Mouse (Mus musculus): Measurements from ENCODE around the gene Gnat1.

Gene Gnat1

DNA sequence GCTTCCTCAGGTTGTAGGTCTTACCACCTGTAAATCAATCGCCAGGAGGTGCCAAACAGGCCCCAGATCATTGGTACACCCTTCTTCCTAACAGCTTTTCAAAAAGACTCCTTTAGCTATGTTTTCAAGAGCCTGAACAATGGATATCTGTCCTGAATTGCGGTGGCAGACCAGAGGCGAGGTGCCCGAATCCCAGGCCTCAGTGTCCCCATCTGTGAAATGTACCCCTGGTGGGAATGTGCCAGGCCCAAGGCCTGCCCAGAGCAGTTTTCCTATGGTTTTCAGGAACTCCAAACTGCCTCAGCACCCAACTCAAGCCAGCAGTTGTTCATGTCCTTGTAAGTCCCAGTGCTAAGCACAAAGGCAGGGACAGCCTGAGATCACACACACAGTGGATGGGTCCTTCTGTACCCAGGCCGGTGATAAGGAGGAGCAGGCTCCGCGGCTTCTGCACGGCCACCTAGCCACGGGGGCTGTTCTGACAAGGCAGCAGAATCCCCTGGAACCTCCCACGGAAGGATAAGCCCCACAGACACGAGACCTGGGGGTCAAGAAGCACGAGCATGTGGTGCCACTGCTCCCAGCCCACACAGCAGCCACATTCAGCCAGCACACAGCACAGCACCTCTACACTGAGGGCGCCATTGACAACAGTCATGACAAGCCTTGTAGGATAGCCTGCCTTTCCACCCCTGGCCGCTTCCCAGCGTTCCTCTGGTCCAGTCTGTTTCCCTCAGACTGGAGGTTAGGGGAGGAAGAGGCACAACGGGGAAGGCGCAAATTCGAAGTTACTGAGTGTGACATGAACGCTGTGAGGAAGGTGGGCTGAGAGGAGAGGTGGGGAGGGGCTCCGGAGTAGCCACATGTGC is 51.9 kb downstream of the Gnat1 start:
- no peak for DNase-seq (ENCODE audit: low read depth, low spot score)

DNA sequence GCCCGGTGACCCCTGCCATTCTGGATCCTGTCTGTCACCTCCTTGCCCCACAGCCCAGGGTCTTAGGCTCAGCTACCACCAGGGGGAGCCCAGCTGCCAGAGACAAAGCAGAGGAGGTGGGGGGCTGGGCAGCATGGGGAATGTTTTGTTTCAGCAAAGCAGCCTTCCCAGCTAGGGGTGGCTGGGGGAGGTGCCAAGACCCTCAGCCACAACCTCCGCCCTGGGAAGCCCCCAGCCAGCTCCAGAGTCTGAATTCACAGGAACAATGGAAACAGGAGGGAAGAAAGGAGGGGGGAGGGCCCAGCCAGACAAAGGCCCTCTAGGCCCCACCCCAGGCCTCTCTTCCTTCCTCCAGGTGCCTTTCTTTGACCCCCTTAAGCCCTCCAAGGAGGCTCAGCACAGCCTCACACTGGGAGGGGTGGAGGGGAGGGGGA is 52.7 kb downstream of the Gnat1 start:
- DNase-seq (ENCODE audit: low read depth, low spot score): no peak

DNA sequence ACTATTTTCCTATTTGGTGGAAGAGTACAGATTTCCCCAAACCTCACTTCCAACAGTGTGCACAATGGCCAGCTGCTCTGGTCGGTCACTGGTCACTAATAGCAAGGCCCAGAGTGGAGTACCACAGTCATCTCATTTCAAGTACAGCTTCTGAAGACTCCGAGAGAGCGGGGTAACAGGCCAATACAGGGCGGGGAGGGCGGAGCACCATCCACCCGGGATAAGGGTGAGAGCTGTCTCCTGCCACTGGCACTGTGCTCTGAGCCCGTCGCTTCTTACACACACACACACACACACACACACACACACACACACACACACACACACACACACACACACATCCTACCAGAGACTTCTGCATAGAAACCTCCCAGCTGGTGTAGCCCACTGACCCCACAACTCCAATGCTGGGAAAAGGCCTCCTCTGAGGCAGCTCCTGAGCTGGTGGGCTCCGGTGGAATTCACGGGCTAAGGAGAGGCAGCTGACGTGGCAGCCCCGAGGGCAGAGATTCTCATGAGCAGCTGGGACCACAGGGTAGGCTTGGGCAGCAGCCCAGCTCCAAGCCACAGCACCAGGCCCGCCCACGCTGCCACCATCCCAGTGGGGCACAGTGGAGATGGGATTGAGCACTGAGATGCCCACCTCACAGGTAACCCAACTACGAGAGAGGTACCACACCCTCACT is 53.2 kb downstream of the Gnat1 start:
- DNase-seq (ENCODE audit: low read depth, low spot score): no peak

DNA sequence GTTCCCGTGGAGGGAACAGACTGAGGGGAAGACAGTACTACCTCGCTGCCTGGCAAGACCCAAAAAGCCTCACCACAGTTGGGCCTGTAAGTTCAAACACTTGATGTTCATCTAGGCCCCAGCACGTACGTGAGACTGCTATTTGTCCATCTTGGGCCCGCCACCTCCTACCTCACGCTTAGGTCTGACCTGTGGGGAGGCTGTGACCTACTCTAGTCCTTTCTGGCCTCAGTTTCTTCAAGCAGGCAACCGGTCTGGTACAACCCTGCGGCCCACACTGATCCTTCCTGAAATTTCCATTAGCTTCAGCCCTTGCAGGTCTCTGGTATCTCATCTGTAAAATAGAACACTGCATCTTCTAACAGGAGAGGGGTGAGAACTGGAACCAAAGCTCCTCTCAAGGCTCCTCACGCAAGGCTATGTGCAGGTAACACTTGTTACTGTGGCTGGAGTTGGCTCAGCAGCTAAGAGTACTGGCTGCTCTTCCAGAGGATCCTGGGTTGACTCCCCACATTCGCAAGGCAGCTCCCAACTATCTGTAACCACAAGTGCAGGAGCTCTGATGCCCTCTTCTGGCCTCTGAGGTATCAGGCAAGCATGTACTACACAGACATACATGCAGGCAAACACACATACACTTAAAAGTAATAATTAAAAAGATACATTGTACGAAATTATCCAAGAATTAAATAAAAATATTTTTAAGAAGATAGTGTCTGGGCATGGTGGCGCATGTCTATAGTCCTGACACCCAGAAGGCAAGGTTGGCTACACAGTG is 54.0 kb downstream of the Gnat1 start:
- DNase-seq (ENCODE audit: low read depth, low spot score): no peak

DNA sequence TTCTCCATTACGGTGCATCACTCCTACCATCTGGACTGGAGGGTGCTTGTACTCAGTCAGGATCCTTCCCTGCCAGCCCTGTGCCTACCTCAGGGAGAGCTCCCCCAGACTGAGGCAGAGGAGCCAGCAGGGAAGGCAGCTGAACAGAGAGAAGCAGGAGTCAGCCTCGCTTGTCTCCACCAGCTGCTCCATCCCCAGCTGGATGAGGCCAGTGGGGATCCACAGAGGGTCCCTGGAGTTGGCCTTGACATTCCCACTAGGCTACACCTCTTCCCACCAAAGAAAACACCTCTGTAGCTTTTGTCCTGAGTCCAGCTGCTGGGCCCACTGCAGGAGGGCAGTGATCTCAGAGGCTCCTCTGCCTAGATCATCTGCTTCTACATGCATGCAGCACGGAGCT is 54.6 kb downstream of the Gnat1 start:
- DNase-seq (ENCODE audit: low read depth, low spot score): no peak

DNA sequence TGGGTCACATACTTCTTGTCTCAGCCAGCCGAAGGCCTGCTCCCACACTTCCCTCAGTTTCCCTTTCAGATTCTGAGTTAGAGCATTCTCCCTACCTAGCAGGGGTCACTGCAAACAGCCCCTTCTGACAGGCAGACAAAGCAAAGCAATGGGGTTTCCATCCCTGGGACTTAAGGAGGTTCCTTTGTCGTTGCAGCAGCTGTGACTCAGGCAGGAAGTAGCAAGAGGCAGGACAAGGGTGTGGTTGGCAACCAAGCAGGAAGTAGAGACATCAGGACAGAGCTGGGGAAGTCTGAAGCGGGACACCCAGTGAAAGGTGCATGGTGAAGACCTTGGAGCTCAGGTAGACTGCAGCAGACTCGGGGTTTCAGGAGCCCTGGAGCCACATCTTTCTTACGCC is 55.0 kb downstream of the Gnat1 start:
- DNase-seq (ENCODE audit: low read depth, low spot score): no peak

All from telencephalon, adult 2 months (tissue).